Mouse (Mus musculus) megakaryocyte, embryonic 14.5 days (primary cell): ENCODE data around the gene Epha2.

Experiments used
- FLI1 ChIP-seq: IDR thresholded peaks from 2 replicates; pipeline ENCODE4 v1.6.1; 2012; ENCODE audit warnings: low read length, inconsistent platforms, mixed read lengths
- GATA1 ChIP-seq: IDR thresholded peaks from 3 replicates; pipeline ENCODE4 v1.6.1; 2012; ENCODE audit warnings: mixed read lengths, low read length, inconsistent platforms, borderline replicate concordance

DNA sequence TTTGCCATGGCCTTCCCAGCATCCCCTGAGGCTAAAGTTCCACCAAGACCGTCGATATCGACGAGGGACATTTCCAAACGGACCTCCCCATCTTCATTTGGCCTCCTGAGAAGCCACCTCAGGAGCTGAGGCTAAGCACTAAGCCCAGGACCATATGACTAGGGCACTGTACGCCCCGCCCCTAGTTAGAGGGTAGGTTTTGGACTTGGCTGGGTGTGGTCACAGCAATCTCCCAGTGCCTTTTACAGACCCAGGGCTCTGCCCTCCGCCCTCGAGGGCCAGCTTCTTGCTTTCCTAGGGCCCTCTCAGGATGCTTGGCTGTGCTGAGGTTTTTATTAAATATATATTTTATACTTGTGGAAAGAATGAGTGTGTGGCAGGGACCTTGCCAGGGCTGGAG lies 27.7 kb downstream of the Epha2 start:
- TF ChIP-seq FLI1 (no peak), GATA1 (no peak)
